Mouse (Mus musculus) hindbrain, embryonic 14.5 days (tissue): Measurements from ENCODE around the gene Birc7. TPM values are rescaled to one million over a fixed set of nuclear protein-coding genes. Genes with fewer than 3 reads are reported as not detected.

Experiments used
- ATAC-seq: fragments of 200-750 bp; cut with Nextera tagmentation; 2 replicates; pipeline ENCODE4 v1.8.0; 2017; ENCODE audit warnings: moderate number of reproducible peaks, mild to moderate bottlenecking, moderate TSS enrichment, moderate library complexity; ENCODE audit not compliant: low FRiP score
- DNase-seq: peaks from one replicate; pipeline ENCODE4 v3.0.0-alpha.2; 2015; ENCODE audit warnings: low spot score
- H3K27ac ChIP-seq: fragments of 300-500 bp; sonication (generic); 2 replicates; pipeline ENCODE4 v1.5.1; 2014; ENCODE audit warnings: mild to moderate bottlenecking, moderate library complexity
- H3K27me3 ChIP-seq: fragments of 300-500 bp; sonication (generic); 2 replicates; pipeline ENCODE4 v1.6.1; 2014; ENCODE audit warnings: mild to moderate bottlenecking, low read length, mixed read lengths; ENCODE audit not compliant: control insufficient read depth, insufficient read depth
- H3K36me3 ChIP-seq: fragments of 300-500 bp; sonication (generic); replicated peaks from 2 replicates; pipeline ENCODE4 v1.6.1; 2014; ENCODE audit not compliant: control insufficient read depth, insufficient read depth
- H3K4me1 ChIP-seq: fragments of 300-500 bp; sonication (generic); replicated peaks from 2 replicates; pipeline ENCODE4 v1.6.1; 2014; ENCODE audit warnings: antibody characterized with exemption, low read length, mixed read lengths; ENCODE audit not compliant: control insufficient read depth, insufficient read depth
- H3K4me2 ChIP-seq: fragments of 300-500 bp; sonication (generic); replicated peaks from 2 replicates; pipeline ENCODE4 v1.6.1; 2014; ENCODE audit warnings: mild to moderate bottlenecking, moderate library complexity
- H3K4me3 ChIP-seq: fragments of 300-500 bp; sonication (generic); replicated peaks from 2 replicates; pipeline ENCODE4 v1.5.1; 2014; ENCODE audit warnings: mild to moderate bottlenecking, low read length
- H3K9ac ChIP-seq: fragments of 300-500 bp; sonication (generic); 2 replicates; pipeline ENCODE4 v1.6.1; 2014
- H3K9me3 ChIP-seq: fragments of 300-500 bp; sonication (generic); 2 replicates; pipeline ENCODE4 v1.6.1; 2016; ENCODE audit warnings: low read length; ENCODE audit not compliant: control insufficient read depth
- WGBS: fragments of 180-500 bp; shearing (Covaris S2); extraction: QIAGEN DNeasy Blood & Tissue Kit; methylation state at CpG from one replicate; pipeline ENCODE4 v1.1.7; 2014; 5-methylcytosine and 5-hydroxymethylcytosine counted together
- polyA plus RNA-seq: library from polyadenylated mRNA; unstranded; fragments of >200 nt; fragmentation: Nextera tagmentation; extraction: Ambion mirVana; gene quantifications from 2 replicates; pipeline ENCODE4 v1.2.1, GENCODE M21; 2014

The Birc7 gene
- polyA plus RNA-seq, 1 experiment from 2014 or later = 0.33 TPM

- DNase-seq = no peak
- Histone ChIP-seq H3K4me1 (peaks cover 47% of the 10 kb centered on the region), H3K9me3 (no peaks in the 10 kb centered on the region), H3K9ac (peak overlapping the region; percentile 99), H3K36me3 (peaks cover 7% of the 10 kb centered on the region), H3K27me3 (no peaks in the 10 kb centered on the region), H3K4me2 (peak overlapping the region; percentile 77), H3K27ac (peak overlapping the region; percentile 99), H3K4me3 (peak overlapping the region; percentile 92)
- WGBS = 4% methylated on average over 9 of the region's 9 CpGs
- no peak for ATAC-seq
These were observed 36.9 kb upstream of the Birc7 start for GRCm38 (mm10) chr2:180891835-180892323.

- Histone ChIP-seq H3K36me3 (peaks cover 7% of the 10 kb centered on the region), H3K27ac (peak overlapping the region; percentile 99), H3K4me3 (peak overlapping the region; percentile 92), H3K27me3 (no peaks in the 10 kb centered on the region), H3K9me3 (no peaks in the 10 kb centered on the region), H3K4me1 (peaks cover 50% of the 10 kb centered on the region), H3K4me2 (peak overlapping the region; percentile 77), H3K9ac (peak overlapping the region; percentile 99)
- WGBS = under 1% methylated on average over 84 of the region's 97 CpGs
- peak; percentile 95 for DNase-seq
- ATAC-seq = peak; percentile 60
These were observed 35.8 kb upstream of the Birc7 start for GRCm38 (mm10) chr2:180892841-180893521.

- 0% methylated on average over 38 of the region's 50 CpGs for WGBS
- no peak for DNase-seq
- peak overlapping the region; percentile 92 for H3K4me3 ChIP-seq
- H3K4me1 ChIP-seq = peaks cover 44% of the 10 kb centered on the region
- H3K36me3 ChIP-seq = peaks cover 7% of the 10 kb centered on the region
- H3K9me3 ChIP-seq = no peaks in the 10 kb centered on the region
- no peaks in the 10 kb centered on the region for H3K27me3 ChIP-seq
- no peak for ATAC-seq
- H3K9ac ChIP-seq = peak overlapping the region; percentile 99
- peak overlapping the region; percentile 99 for H3K27ac ChIP-seq
- H3K4me2 ChIP-seq = peak overlapping the region; percentile 77
These were observed 35.2 kb upstream of the Birc7 start for GRCm38 (mm10) chr2:180893537-180894028.

GRCm38 (mm10) chr2:180894029-180894623, 34.7 kb upstream of the Birc7 start:
- no peak for DNase-seq
- H3K4me1 ChIP-seq = peaks cover 38% of the 10 kb centered on the region
- H3K27ac ChIP-seq = peak overlapping the region; percentile 99
- peaks cover 7% of the 10 kb centered on the region for H3K36me3 ChIP-seq
- peak overlapping the region; percentile 99 for H3K9ac ChIP-seq
- WGBS = under 1% methylated on average over 57 of the region's 57 CpGs
- H3K9me3 ChIP-seq = no peaks in the 10 kb centered on the region
- peak overlapping the region; percentile 92 for H3K4me3 ChIP-seq
- ATAC-seq = peak; percentile 10
- peak overlapping the region; percentile 77 for H3K4me2 ChIP-seq
- H3K27me3 ChIP-seq = no peaks in the 10 kb centered on the region

- Histone ChIP-seq H3K4me2 (peak overlapping the region; percentile 77), H3K9ac (peak overlapping the region; percentile 99), H3K9me3 (no peaks in the 10 kb centered on the region), H3K27me3 (no peaks in the 10 kb centered on the region), H3K36me3 (peaks cover 7% of the 10 kb centered on the region), H3K27ac (peak overlapping the region; percentile 99), H3K4me3 (peak overlapping the region; percentile 92), H3K4me1 (peaks cover 32% of the 10 kb centered on the region)
- peak; percentile 35 for ATAC-seq
- peak; percentile 90 for DNase-seq
- WGBS = under 1% methylated on average over 13 of the region's 13 CpGs
These were observed 34.1 kb upstream of the Birc7 start for GRCm38 (mm10) chr2:180894734-180895133.

GRCm38 (mm10) chr2:180895321-180895720, 33.5 kb upstream of the Birc7 start:
- Histone ChIP-seq H3K9me3 (no peaks in the 10 kb centered on the region), H3K4me1 (peaks cover 26% of the 10 kb centered on the region), H3K27me3 (no peaks in the 10 kb centered on the region), H3K27ac (peak overlapping the region; percentile 99), H3K9ac (peak overlapping the region; percentile 99), H3K4me3 (peak overlapping the region; percentile 92), H3K36me3 (peaks cover 7% of the 10 kb centered on the region), H3K4me2 (peak overlapping the region; percentile 77)
- 35% methylated on average over 3 of the region's 3 CpGs for WGBS
- DNase-seq (no peak), ATAC-seq (no peak)

- no peaks in the 10 kb centered on the region for H3K9me3 ChIP-seq
- peak overlapping the region; percentile 99 for H3K27ac ChIP-seq
- no peaks in the 10 kb centered on the region for H3K27me3 ChIP-seq
- H3K36me3 ChIP-seq = peaks cover 7% of the 10 kb centered on the region
- DNase-seq (no peak), ATAC-seq (no peak)
- WGBS = 60% methylated on average over 11 of the region's 11 CpGs
- H3K9ac ChIP-seq = peak overlapping the region; percentile 99
- peaks cover 26% of the 10 kb centered on the region for H3K4me1 ChIP-seq
- peak overlapping the region; percentile 77 for H3K4me2 ChIP-seq
- H3K4me3 ChIP-seq = peak overlapping the region; percentile 92
These were observed 32.8 kb upstream of the Birc7 start for GRCm38 (mm10) chr2:180895837-180896525.

GRCm38 (mm10) chr2:180896819-180897625, 31.8 kb upstream of the Birc7 start:
- H3K9ac ChIP-seq = peak overlapping the region; percentile 99
- DNase-seq (no peak), ATAC-seq (no peak)
- peak overlapping the region; percentile 77 for H3K4me2 ChIP-seq
- WGBS = 53% methylated on average over 15 of the region's 15 CpGs
- peaks cover 7% of the 10 kb centered on the region for H3K36me3 ChIP-seq
- peak overlapping the region; percentile 99 for H3K27ac ChIP-seq
- peaks cover 26% of the 10 kb centered on the region for H3K4me1 ChIP-seq
- no peaks in the 10 kb centered on the region for H3K9me3 ChIP-seq
- no peaks in the 10 kb centered on the region for H3K27me3 ChIP-seq
- H3K4me3 ChIP-seq = no peak overlapping the region
